Mouse (Mus musculus) neural tube, embryonic 14.5 days (tissue): ENCODE measurements around the gene Cnot4. TPM values are rescaled to one million over a fixed set of nuclear protein-coding genes. Genes with fewer than 3 reads are reported as not detected.

ENCODE experiments used
- ATAC-seq: fragments of 200-750 bp; cut with Nextera tagmentation; 2 replicates; pipeline ENCODE4 v1.8.0; 2017; ENCODE audit warnings: low read depth, mild to moderate bottlenecking, moderate TSS enrichment, moderate library complexity
- H3K27ac ChIP-seq: fragments of 300-500 bp; sonication (generic); 2 replicates; pipeline ENCODE4 v1.5.1; 2014; ENCODE audit warnings: low read depth, mild to moderate bottlenecking, control low read depth, low read length, moderate library complexity, mixed read lengths
- H3K27me3 ChIP-seq: fragments of 300-500 bp; sonication (generic); 2 replicates; pipeline ENCODE4 v1.6.1; 2014; ENCODE audit warnings: low read length; ENCODE audit not compliant: control insufficient read depth, insufficient read depth
- H3K36me3 ChIP-seq: fragments of 300-500 bp; sonication (generic); 2 replicates; pipeline ENCODE4 v1.6.1; 2014; ENCODE audit warnings: low read length, mixed read lengths; ENCODE audit not compliant: control insufficient read depth, insufficient read depth
- H3K4me1 ChIP-seq: fragments of 300-500 bp; sonication (generic); 2 replicates; pipeline ENCODE4 v1.6.1; 2014; ENCODE audit warnings: low read length; ENCODE audit not compliant: control insufficient read depth, insufficient read depth
- H3K4me2 ChIP-seq: fragments of 300-500 bp; sonication (generic); 2 replicates; pipeline ENCODE4 v1.6.1; 2014; ENCODE audit warnings: mild to moderate bottlenecking, low read depth, low read length, control low read depth
- H3K4me3 ChIP-seq: fragments of 300-500 bp; sonication (generic); 2 replicates; pipeline ENCODE4 v1.5.1; 2014; ENCODE audit warnings: low read depth, low read length, control low read depth, mixed read lengths
- H3K9ac ChIP-seq: fragments of 300-500 bp; sonication (generic); replicated peaks from 2 replicates; pipeline ENCODE4 v1.6.1; 2014; ENCODE audit warnings: low read depth, mild to moderate bottlenecking, control low read depth, low read length, mixed read lengths
- H3K9me3 ChIP-seq: fragments of 300-500 bp; sonication (generic); 2 replicates; pipeline ENCODE4 v1.6.1; 2016; ENCODE audit warnings: low read length; ENCODE audit not compliant: control insufficient read depth
- WGBS: fragments of 180-500 bp; shearing (Covaris S2); extraction: QIAGEN DNeasy Blood & Tissue Kit; methylation state at CpG from one replicate; pipeline ENCODE4 v1.1.7; 2014; 5-methylcytosine and 5-hydroxymethylcytosine counted together
- polyA plus RNA-seq: library from polyadenylated mRNA; unstranded; fragments of >200 nt; fragmentation: Nextera tagmentation; extraction: Ambion mirVana; gene quantifications from 2 replicates; pipeline ENCODE4 v1.2.1, GENCODE M21; 2014

The Cnot4 gene
- polyA plus RNA-seq, 1 experiment from 2014 or later, result 41.9 TPM

- H3K9me3 ChIP-seq, result no peaks in the 10 kb centered on the region
- H3K9ac ChIP-seq, result no peak overlapping the region
- 75% methylated on average over 6 of the region's 6 CpGs for WGBS
- no peak overlapping the region for H3K4me2 ChIP-seq
- H3K4me3 ChIP-seq, result no peak overlapping the region
- no peaks in the 10 kb centered on the region for H3K36me3 ChIP-seq
- H3K4me1 ChIP-seq, result no peaks in the 10 kb centered on the region
- H3K27ac ChIP-seq, result no peak overlapping the region
- no peak for ATAC-seq
- H3K27me3 ChIP-seq, result no peaks in the 10 kb centered on the region
These were observed 144.3 kb downstream of the Cnot4 start for GRCm38 (mm10) chr6:34989263-34989662.

- H3K27ac ChIP-seq, result no peak within 1 kb of the TSS
- ATAC-seq, result no peak; the same call in 1 of the 2 replicates
- H3K4me2 ChIP-seq, result peak within 1 kb of the TSS; percentile 23; the same call in 1 of the 2 replicates
- no peaks in the 10 kb centered on the region for H3K4me1 ChIP-seq
- H3K27me3 ChIP-seq, result no peaks in the 10 kb centered on the region
- 14% methylated on average over 20 of the region's 20 CpGs for WGBS
- 0 out of 2 replicates have a peak within 1 kb of the TSS, but pooled peaks have one; percentile 28 for H3K9ac ChIP-seq
- H3K9me3 ChIP-seq, result no peaks in the 10 kb centered on the region
- H3K4me3 ChIP-seq, result no peak within 1 kb of the TSS
- H3K36me3 ChIP-seq, result no peaks in the 10 kb centered on the region
These were observed 145.3 kb downstream of the Cnot4 start, which contains the start of gene Slc23a4 for GRCm38 (mm10) chr6:34988081-34988761. TSS of gene Slc23a4 (minus strand) at chr6:34988404.

GRCm38 (mm10) chr6:34987085-34987645, 146.4 kb downstream of the Cnot4 start:
- Histone ChIP-seq H3K4me2 (no peak overlapping the region), H3K27me3 (no peaks in the 10 kb centered on the region), H3K9me3 (no peaks in the 10 kb centered on the region), H3K4me3 (no peak overlapping the region), H3K9ac (no peak overlapping the region), H3K27ac (no peak overlapping the region), H3K36me3 (no peaks in the 10 kb centered on the region), H3K4me1 (no peaks in the 10 kb centered on the region)
- WGBS, result 92% methylated on average over 12 of the region's 12 CpGs
- ATAC-seq, result no peak

DNA sequence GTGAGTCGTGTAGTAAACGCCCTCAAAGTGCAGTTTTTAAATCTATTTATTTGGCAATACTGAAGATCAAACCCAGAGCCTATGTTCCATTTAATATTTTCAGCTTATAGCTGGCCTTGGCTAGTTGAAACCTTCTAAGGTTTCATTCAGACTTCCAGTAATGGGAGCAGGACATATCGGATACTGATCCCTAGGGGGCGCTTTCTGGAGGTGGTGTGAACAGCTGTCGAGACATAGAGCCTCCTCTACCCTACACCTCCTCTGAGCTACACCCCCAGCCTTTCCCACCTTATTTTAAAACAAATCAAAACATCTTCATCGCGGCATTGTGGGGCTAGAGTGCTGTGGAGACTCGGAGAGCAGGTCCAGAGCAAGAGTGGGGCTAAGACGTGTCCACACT, 152.9 kb downstream of the Cnot4 start:
- no peaks in the 10 kb centered on the region for H3K36me3 ChIP-seq
- no peak overlapping the region for H3K27ac ChIP-seq
- ATAC-seq, result no peak
- WGBS, result 67% methylated on average over 9 of the region's 9 CpGs
- H3K27me3 ChIP-seq, result no peaks in the 10 kb centered on the region
- no peak overlapping the region for H3K4me3 ChIP-seq
- H3K4me1 ChIP-seq, result no peaks in the 10 kb centered on the region
- H3K4me2 ChIP-seq, result no peak overlapping the region
- H3K9ac ChIP-seq, result no peak overlapping the region
- no peaks in the 10 kb centered on the region for H3K9me3 ChIP-seq

DNA sequence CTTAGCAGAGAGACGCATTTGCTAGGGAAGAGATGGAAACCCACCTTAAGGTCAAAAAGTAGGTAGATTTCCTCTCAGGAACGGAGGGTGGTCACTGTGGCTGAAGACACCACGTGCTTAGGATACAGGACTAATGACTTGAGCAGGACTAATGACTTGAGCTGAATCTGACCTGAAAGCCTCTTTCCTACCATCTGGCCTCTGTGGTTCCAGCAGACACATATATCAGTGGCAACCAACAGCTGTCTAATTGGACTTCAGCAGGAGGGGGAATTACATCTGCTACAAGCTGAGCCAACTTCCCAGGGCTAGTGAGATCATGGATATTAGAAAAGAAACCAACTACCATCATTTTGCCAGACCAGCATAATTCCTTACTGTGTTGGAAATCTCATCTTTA, 154.2 kb downstream of the Cnot4 start:
- Histone ChIP-seq H3K27me3 (no peaks in the 10 kb centered on the region), H3K4me3 (no peak overlapping the region), H3K27ac (no peak overlapping the region), H3K36me3 (no peaks in the 10 kb centered on the region), H3K9ac (no peak overlapping the region), H3K9me3 (no peaks in the 10 kb centered on the region), H3K4me2 (no peak overlapping the region), H3K4me1 (no peaks in the 10 kb centered on the region)
- no peak for ATAC-seq
- WGBS, result 77% methylated on average over 3 of the region's 3 CpGs

Other genes with a start within 250 kb of the Cnot4 start
- 15.9 and 18.3 TPM in 2 replicates for gene Wdr91, start 222.8 kb downstream of the Cnot4 start, polyA plus RNA-seq
- gene Stra8, start 213.6 kb downstream of the Cnot4 start, polyA plus RNA-seq, result not detected in 2 replicates
- gene Slc23a4, start 145.3 kb downstream of the Cnot4 start, polyA plus RNA-seq, result 0.32 and 1.1 TPM in 2 replicates
- gene Nup205, start 43.7 kb upstream of the Cnot4 start, polyA plus RNA-seq, result 30.6 and 31.4 TPM in 2 replicates
- 0.15 and 3.1 TPM in 2 replicates for gene Slc13a4, start 174.4 kb upstream of the Cnot4 start, polyA plus RNA-seq
- 0.93 TPM in 1 of 2 replicates, not detected in the other for gene Fam180a, start 192.4 kb upstream of the Cnot4 start, polyA plus RNA-seq